Mouse (Mus musculus): ENCODE measurements around the gene Stambp.
A peak's percentile ranks its signal among the peaks of the same experiment; 100 is the strongest.

Gene Stambp

DNA sequence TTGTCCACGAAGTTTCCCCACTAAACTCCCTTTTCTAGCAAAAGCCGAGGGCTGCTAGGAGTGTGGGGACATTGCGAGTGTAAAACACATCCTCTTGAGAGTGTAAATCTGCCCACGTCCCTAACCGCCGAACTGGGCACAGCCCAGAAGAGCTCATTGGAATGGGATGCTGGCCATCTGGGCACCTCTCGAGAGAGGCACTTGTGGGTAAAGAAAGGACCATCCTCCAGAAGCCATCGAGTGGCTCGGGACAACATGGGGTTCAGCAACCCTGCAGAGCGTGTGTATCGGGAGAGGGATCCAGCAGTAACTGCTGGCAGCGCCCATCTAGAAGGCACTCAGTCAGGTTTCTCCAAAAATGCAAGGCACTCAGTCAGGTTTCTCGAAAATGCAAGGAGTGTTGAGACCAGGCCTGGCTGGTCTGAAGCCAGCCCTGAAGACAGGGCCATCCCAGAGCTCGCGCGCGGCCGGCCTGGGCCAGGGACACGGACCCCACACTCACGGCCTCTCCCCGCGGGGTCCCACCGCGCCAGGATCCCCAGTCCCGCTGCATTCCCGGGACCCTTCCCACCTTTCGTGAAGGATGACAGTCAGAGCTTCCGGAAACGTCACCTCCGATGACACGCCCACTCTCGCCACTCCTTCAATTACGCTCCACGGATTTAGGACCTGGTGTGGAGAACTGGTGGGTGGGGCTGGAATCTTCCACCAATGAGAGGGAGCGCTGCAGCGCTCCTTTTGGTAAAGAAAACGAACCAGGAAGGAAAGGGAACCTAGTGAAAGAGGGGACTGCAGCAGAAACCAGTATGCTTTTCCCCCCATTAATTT, 475 bp downstream of the Stambp start:
- DNase-seq (ENCODE audit: low read depth in 1 of 2, low spot score in 2 of 2) = peak; percentile 48 to 72

DNA sequence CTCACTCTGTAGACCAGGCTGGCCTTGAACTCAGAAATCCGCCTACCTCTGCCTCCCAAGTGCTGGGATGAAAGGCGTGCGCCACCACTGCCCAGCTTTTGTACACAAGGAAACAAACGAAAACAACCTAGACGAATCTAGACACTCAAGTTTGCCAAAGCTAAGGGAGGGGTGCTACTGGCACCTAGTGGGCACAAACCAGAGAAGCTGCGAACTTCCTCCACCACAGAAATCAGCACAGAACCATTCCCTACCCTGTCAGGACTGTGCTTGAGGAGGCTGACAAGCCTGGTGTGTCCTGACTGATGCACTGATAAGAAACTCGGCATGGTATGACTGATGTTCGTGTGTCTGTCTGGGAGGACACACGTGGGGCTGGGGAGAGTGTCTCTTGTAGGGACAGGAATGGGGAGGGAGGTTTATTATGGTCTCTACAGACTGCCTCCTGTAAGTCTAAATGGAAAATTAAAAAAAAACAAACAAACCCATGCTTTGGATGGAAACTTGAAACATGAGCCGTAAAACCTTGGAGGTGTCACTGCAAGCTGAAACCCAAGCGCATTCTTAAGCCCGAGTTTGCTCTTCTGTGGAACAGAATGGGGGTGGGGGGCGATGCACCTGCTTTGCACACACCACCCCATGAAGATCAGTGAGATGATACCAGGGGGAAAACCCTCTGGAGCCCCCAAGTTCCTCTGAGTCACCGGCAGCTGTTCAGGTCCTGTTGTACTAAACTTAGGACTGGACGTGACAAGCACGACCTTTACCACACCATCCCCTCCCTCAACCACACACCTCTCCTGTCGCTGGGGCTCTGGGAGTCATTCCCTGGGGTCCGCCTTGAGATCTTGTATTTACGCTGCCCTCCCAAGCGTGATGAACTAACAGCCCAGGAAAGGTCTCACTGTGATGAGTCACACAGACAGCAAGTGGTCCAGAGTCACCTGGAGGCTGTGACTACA, 3.3 kb downstream of the Stambp start:
- no peak for DNase-seq (ENCODE audit: low read depth in 1 of 2, low spot score in 2 of 2)

DNA sequence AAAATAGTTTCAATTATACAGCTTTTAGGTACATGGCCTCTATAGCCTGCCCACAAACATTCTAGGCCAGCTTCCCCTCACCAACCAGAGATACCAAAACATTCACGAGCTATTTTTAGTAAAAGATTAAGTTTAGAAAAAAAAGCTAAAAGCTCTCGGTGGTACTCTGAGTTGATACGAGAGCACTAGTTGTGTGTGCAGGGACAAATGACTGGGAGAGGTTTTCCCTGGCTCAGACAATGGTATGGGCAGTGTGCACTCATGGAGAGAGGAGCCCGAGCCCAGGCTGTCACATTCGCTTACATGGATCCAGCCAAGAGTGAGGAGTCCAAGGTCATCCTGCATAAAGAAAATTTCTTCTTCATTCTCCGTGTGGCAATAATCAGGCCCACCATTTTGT, 16.6 kb downstream of the Stambp start:
- DNase-seq (ENCODE audit: low read depth in 1 of 2, low spot score in 2 of 2) = no peak

DNA sequence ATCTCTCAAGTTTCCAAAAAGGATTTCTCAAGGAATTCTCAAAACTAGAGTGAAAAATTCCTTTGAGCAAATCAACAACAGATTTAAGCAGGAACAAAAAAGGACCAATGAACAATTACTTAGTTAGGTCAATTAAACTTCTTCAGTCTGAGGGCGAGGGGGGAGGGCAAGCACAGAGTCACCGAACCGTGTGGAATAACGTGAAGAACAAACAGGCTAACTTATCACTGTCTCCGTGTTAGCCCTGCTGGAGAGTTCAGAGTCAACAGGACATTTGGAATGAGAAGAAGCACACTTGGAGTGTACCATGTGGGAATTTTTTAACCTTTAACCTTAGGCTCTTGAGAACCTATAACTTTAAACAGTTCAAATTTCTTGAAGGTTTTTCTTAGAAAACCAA, 24.2 kb downstream of the Stambp start:
- no peak for DNase-seq (ENCODE audit: low read depth in 1 of 2, low spot score in 2 of 2)

DNA sequence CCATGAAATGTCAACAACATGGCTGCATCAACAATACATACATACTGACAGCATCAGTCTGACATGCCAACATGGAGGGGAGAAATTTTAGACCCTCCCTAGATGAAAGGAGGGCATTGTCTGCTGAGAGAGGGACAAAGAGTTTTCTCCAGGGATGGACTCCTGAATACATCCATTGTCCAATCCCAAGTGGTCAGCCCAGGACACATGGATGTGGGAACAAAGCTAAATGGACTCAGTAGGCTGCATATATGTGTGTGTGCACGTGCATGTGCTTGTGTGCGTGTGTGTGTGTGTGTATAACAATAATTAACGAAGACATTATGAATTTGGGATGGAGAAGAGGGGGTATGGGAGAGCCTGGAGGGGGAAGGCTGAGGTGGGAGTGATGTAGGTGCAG, 26.8 kb downstream of the Stambp start:
- no peak for DNase-seq (ENCODE audit: low read depth in 1 of 2, low spot score in 2 of 2)

DNA sequence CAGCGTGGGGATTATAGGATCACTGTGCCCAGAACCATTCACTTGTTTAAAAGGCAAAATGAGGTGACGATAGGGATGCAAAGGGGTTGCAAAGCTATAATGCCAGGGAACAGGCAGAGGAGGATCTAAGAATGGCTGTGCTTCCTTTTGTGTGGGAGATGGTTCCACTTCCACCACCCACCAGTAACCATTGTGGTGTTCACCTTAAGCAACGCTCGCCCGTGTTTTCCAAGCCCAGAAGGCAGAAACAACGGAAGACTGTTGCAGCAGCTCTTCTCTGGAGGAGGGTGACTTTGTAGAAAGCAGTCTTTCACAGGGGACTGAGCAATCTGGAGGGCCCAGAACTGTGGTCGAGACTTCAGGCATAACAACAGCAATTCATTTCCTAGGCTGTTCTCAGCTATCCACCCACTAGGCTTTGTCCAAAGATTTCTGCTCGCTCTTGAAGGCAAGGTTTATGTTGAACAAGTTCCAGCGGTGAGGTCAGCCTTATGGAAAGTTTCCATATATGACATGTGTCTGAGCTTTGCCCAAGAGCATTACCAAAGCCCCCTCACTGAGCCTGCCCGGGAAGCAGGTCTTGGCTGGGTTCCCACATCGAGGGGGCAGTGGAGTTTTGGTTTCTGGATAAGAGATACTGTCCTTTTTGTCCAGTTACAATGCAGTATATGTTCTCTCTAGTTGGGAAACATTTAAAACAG, 30.6 kb downstream of the Stambp start:
- DNase-seq (ENCODE audit: low read depth in 1 of 2, low spot score in 2 of 2) = no peak

DNA sequence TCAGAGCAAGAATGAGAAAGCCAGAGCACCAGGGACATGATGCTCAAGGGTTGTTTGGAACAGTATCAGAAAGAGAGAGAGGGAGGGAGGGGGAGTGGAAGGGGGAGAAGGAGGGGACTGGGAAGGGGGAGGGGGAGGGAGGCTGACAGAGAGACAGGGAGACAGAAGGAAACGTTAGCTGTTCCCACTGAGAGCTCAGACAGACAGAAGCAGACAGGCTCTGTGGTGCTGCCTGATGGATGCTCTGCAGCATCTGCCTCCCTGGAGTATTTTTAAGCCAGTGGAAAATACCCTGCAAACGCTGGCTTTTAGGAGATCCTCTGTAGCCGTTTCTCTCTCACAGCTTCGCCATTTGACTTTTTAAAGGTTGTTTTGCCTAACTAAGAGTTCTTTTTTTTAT, 32.5 kb downstream of the Stambp start:
- DNase-seq (ENCODE audit: low read depth in 1 of 2, low spot score in 2 of 2) = no peak

DNA sequence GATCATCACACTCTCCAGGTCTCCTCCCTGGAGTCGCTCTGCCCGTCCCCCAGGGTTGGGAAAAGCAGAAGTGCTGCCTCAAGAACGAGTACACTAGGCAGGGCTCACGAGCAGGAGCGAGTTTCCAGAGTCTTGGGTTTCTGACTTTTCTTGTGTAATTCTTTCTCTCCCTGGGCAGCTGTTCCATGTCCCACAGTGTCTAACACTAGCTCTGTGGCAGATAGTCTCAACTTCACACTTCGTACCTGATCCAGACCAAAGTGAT, 35.8 kb downstream of the Stambp start:
- DNase-seq (ENCODE audit: low read depth in 1 of 2, low spot score in 2 of 2) = no peak

DNA sequence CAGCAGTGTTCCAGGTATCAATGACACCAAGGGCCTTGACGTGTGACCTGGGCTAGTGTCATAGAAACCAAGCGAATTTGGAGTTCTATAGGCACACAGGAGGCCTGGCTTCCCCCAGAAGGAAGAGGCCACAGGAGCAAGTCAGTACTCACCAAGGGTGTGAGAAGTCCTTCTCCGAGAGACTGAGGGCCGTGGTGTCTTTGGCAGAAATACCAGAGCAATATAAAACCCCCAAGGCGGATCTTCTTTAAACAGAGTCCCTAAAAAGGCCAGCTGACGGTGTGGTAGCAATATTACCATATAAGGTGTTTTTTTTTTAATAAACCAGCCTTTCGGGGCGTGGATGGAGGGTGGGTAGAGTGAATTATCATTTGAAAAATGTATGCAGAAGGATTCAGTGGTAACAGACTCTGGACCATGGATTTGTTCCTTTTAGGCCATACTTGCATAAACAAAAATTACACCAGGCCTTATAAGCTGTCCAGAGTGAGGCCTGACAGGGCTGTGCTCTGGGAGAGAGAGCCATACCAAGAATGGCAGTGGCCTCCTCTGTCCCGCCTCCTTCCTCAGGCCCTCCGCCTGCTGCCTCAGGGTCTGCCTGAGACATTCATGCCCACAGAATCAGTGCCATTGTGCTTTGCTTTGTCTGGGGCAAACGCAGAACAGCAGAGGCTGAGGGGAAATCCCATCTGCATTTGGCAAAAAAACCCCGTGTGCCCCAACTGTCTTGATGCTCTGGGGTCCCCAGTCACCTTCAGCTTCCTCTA, 36.3 kb downstream of the Stambp start, which contains the start of gene Actg2:
Gene Actg2 (minus strand): TSS at position 238 of the 767 bp plus-strand sequence.
- DNase-seq (ENCODE audit: low read depth in 1 of 2, low spot score in 2 of 2) = no peak

DNA sequence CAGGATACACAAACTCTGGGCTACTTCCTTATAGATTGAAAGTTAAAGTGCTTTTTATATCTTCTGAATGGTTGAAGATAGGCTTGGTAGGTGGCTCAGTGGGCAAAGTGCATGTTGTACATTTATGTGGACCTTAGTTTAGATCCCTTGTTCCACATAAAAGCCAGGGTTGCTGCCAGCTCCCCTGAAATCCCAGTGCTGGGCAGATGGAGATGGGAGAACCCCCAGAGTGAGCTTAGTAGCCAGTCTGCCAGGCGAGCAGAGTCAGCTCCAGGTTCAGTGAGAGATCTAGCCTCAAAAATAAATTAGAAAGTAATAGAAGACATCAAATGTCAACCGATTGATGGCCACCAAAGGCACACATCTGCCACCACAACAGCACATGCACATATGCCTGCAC, 39.9 kb downstream of the Stambp start:
- no peak for DNase-seq (ENCODE audit: low read depth in 1 of 2, low spot score in 2 of 2)

DNA sequence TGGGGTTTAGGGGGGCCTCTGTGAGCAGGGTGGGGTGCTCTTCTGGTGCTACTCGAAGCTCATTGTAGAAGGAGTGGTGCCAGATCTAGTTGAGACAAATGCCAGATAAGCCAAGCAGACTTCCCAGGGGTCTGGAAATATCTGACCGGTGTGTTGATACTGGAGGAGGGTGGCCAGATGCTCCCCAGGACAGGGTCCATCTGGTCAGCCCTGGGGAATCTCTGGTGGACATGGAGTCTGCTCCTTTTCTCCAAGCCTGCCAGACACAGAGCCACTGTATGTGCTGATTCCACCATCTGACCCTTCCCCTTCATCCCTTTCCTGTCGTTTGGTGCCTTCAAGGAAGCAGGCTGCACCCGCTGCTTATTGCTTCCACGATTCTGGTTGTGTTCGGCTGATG, 49.3 kb downstream of the Stambp start:
- DNase-seq (ENCODE audit: low read depth in 1 of 2, low spot score in 2 of 2) = no peak

DNA sequence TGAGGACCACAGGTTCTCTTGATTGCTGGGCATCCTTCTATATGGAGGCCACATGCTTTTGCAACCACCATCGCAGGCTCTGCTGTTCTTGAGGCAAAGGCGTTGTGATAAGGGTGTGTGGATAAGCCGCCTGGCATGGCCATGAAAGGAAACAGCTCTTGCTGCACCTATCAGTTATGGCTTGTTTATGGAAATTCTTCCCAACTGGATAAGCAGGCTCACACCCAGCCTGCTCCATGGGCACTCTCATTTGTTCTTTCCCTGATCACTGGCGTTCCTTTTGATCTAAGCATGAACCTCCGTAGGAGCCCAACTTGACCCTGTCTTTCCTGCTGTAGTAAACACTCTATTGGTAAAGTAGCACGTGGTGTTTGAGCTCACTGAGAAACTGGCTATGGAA, 50.7 kb downstream of the Stambp start:
- no peak for DNase-seq (ENCODE audit: low read depth in 1 of 2, low spot score in 2 of 2)

DNA sequence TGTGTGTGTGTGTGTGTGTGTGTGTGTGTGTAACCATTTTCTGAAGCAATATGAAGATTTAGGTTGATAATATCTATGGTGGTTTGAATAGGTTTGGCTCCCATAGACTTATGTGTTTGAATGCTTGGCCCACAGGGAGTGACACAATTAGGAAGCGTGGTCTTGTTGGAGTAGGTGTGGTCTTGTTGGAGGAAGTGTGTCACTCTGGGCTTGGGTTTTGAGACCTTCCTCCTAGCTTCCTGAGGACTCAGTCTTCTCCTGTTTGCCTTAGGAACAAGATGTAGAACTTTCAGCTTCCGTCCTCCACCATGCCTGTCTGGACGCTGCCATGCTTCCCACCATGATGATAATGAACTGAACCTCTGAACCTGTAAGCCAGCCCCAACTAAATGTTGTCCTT, 53.9 kb downstream of the Stambp start:
- DNase-seq (ENCODE audit: low read depth in 1 of 2, low spot score in 2 of 2) = no peak

DNA sequence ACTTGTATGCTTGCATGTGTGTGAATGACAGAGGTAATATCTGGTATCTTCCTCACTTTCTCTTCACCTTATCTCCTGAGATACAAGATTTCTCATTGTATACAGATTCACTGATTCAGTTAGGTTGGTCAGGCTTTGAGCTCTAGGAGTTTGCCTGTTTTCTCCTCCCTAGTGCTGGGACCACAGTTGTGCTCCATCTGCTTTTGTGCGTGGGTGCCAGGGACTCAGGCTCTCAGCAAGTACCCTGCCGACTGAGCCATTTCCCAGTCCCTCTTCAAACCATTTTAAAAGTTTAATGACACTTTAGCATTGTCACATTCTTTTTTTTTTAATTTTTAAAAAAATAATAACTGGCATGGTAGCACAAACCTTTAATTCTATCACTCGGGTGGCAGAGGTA, 57.4 kb downstream of the Stambp start:
- DNase-seq (ENCODE audit: low read depth in 1 of 2, low spot score in 2 of 2) = no peak

DNA sequence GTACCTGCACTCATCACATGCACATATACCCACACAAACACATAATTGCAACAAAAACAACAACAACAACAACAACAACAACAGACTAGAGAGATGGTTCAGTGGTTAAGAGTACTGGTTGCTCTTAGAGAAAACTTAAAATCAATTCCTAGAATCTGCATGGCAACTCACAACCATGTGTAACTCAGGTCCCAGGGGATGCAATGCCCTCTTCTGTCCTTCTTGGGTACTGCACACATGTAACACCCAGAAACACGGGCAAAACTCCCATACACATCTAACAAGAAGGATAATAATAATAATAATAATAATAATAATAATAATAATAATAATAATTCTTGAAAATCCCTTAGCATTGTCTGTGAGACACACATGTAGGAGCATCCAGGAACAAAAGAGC, 60.0 kb downstream of the Stambp start:
- DNase-seq (ENCODE audit: low read depth in 1 of 2, low spot score in 2 of 2) = peak in 1 of 2 experiments; percentile 40

DNA sequence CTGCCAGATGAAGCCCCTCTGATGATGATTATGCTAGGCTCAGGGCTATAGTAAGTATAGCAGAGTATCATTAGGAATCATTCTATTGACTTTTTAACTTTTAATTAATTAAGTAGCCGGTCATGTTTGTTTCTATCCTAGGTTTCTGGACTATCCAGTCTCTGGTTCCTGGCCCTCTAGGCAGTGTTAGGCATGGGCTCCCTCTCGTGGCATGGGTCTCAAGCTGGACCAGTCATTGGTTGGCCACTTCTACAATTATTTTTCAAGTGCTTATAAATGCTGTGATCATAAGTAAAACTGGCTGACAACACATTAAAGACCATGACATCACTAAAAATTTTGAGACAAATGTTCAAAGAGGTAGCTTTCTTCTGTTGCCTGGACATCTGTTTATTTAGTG, 62.3 kb downstream of the Stambp start:
- no peak for DNase-seq (ENCODE audit: low read depth in 1 of 2, low spot score in 2 of 2)

DNA sequence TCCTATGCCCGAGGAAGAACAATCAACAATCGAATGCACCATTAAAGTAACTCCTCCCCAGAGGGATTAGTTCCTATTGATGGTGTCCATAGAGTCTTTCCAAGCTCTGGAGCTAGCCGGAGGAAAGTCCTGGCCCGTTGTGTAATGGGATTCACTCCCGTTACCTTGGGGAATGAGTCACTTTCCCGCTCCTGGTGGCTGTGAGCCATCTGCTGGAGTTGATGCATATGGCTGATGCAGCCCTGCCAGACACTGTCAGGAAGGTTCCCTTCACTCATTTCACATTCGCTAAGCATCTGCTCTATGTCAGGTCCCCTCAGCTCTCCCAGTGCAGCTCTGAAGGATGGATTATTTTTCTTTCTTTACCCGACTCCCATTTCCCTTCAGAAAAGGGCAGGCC, 63.1 kb downstream of the Stambp start:
- DNase-seq (ENCODE audit: low read depth in 1 of 2, low spot score in 2 of 2) = no peak

DNA sequence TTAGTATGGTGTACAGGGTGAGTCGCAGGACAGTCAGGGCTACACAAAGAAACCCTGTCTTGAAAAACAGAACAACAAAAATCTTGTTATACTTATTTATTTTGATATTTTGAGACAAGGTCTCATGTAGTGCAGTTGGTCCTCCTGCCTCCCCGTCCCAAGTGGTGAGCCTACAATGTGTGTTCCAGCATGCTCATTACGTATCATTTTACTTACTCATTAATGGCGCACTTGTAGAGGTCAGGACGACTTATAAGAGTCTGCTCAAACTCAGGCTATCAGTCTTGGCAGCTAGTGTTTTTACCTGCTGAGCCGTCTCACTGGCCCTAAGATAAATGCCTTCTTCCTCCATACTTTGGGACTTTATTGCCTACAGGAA, 65.4 kb downstream of the Stambp start:
- DNase-seq (ENCODE audit: low read depth in 1 of 2, low spot score in 2 of 2) = no peak

DNA sequence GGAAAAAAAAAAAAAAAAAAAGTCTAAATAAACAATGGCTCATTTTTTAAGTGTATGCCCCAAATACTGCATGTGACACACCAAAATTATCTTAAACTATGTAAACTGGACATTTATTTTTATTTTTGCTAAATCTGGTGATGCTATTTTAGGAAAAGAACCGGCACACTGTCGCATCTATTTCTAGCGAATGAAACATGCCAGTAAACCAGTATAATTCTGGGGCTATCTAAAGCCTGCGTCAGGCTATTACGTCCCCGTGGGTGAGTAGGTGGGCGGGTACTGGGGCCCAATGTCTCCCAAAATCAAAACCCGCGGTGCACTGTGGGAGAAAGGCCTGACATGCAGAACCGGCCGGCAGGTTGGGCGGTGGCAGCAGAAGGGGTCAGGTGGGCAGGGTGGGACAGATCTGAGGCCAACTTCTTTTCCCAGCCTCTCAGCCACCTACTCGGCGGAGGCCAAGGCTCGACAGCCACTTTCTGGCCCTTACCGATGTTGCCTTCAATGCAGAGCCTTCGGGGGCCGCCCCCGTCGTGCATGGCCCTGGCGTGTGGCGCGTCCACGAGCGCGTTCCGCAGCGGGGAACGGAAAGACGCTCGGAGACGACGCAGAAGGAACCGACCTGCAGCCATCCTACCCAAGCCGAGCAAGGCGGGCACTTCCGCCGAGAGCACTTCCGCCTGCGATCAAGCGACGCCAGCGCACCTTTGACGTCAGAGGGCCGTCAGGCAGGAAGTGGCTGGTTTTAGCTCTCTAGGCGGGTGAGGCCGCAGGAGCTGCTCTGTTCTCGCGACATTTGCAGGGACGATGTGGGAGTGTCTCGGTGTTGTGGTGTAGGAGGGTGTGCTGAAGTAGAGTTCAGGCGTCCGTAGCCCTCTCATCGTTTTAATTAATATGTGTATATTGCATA, 66.0 kb downstream of the Stambp start, which contains the start of gene Dguok:
Gene Dguok (minus strand): TSS at position 712 of the 910 bp plus-strand sequence.
- peak; percentile 95 to 96 for DNase-seq (ENCODE audit: low read depth in 1 of 2, low spot score in 2 of 2)

DNA sequence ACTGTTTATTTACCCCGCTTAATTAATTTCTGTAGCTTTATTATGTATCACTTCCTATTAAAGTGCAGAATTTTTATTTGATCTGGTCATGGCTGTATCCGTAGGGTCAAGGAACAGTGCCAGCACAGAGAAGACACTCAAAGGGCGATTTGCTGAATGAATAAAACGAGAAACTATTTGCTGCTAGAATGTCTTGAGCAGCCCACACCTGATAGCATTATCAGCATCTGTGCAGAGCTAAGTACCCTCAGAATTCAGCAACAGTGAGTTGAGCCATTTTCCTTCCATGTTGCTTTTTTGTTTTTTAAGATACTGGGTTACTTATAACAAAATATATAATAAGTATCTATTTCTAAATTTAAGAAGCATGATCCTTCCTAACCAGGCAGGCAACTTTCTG, 67.0 kb downstream of the Stambp start:
- no peak for DNase-seq (ENCODE audit: low read depth in 1 of 2, low spot score in 2 of 2)

Measured in monocyte, adult 2 months (primary cell).